8 mouse cellular contexts compared by ENCODE assay signal in genomic region chr3:87988068-87988467, GRCm38 (mm10). TPM values are rescaled to one million over a fixed set of nuclear protein-coding genes. Genes with fewer than 3 reads are reported as not detected.
DNase-seq lines count a peak whose midpoint lies in the region; ATAC-seq and TF ChIP-seq lines count a peak whose summit lies in the region.

No protein-coding gene starts in this region.

- no peaks in the 10 kb centered on the region for H3K36me3 ChIP-seq in embryonic facial prominence, embryonic 14.5 days (ENCODE audit: control insufficient read depth, insufficient read depth, low read length)
- no peaks in the 10 kb centered on the region for H3K36me3 ChIP-seq in neural tube, embryonic 13.5 days

- H3K9ac ChIP-seq in embryonic facial prominence, embryonic 14.5 days (ENCODE audit: low read depth, low read length) = peak overlapping the region; percentile 57
- H3K9ac ChIP-seq in neural tube, embryonic 13.5 days = peak overlapping the region; percentile 66

- intact Hi-C loops in left cerebral cortex, adult 2 months (cut with DNase I) = no loop called here
- intact Hi-C loops in left cerebral cortex, postnatal 10 days (cut with DNase I) = no loop called here

- no peak overlapping the region for H3K27ac ChIP-seq in left cerebral cortex, adult 2 months
- H3K27ac ChIP-seq in embryonic facial prominence, embryonic 14.5 days (replicated peaks; ENCODE audit: low read depth, low read length) = no peak overlapping the region
- peak overlapping the region; percentile 65 for H3K27ac ChIP-seq in neural tube, embryonic 13.5 days (replicated peaks)

- H3K27me3 ChIP-seq in embryonic facial prominence, embryonic 14.5 days (replicated peaks; ENCODE audit: control insufficient read depth, insufficient read depth, low read length) = peaks cover 43% of the 10 kb centered on the region
- H3K27me3 ChIP-seq in neural tube, embryonic 13.5 days = peaks cover 44% of the 10 kb centered on the region

- no peak for DNase-seq in left cerebral cortex, adult 2 months (ENCODE audit: extremely low spot score in 1 of 2, low spot score in 2 of 2)
- DNase-seq in left cerebral cortex, postnatal 10 days (ENCODE audit: extremely low spot score in 1 of 2, low spot score in 2 of 2) = no peak
- DNase-seq in embryonic facial prominence, embryonic 14.5 days (ENCODE audit: low spot score) = no peak
- peak; percentile 27 for DNase-seq in induced T-regulatory cell, adult 2 months (ENCODE audit: low read depth)
- no peak for DNase-seq in right cerebral cortex, postnatal 10 days (ENCODE audit: low spot score in 2 of 2)
- no peak for DNase-seq in urinary bladder, postnatal 14 days (ENCODE audit: low spot score)
- DNase-seq in embryo, embryonic 10.5 days (ENCODE audit: low spot score) = no peak

- H3K4me2 ChIP-seq in embryonic facial prominence, embryonic 14.5 days (ENCODE audit: low read depth, low read length) = peak overlapping the region; percentile 69
- peak overlapping the region; percentile 74 for H3K4me2 ChIP-seq in neural tube, embryonic 13.5 days

- H3K9me3 ChIP-seq in embryonic facial prominence, embryonic 14.5 days (ENCODE audit: control insufficient read depth, low read length) = no peaks in the 10 kb centered on the region
- H3K9me3 ChIP-seq in neural tube, embryonic 13.5 days = no peaks in the 10 kb centered on the region

- TF ChIP-seq CTCF in left cerebral cortex, adult 2 months (IDR thresholded peaks at IDR 0.05) = no peak

- no peak for ATAC-seq in embryonic facial prominence, embryonic 14.5 days (ENCODE audit: low read depth)
- peak; percentile 7; the same call in 1 of the 2 replicates for ATAC-seq in neural tube, embryonic 13.5 days (ENCODE audit: low read depth)

- peak overlapping the region; percentile 11; the same call in 1 of the 2 replicates for H3K4me3 ChIP-seq in left cerebral cortex, adult 2 months
- peak overlapping the region; percentile 43 for H3K4me3 ChIP-seq in embryonic facial prominence, embryonic 14.5 days (ENCODE audit: low read depth, low read length)
- H3K4me3 ChIP-seq in neural tube, embryonic 13.5 days = peak overlapping the region; percentile 34

- peaks cover 31% of the 10 kb centered on the region for H3K4me1 ChIP-seq in embryonic facial prominence, embryonic 14.5 days (ENCODE audit: control insufficient read depth, insufficient read depth, low read length)
- peaks cover 54% of the 10 kb centered on the region for H3K4me1 ChIP-seq in neural tube, embryonic 13.5 days (replicated peaks)

- 5% methylated on average over 15 of the region's 15 CpGs for WGBS in embryonic facial prominence, embryonic 14.5 days
- 9% methylated on average over 15 of the region's 15 CpGs for WGBS in neural tube, embryonic 13.5 days

RNA-seq across cellular contexts. Expression of gene Bcan, which starts 12.0 kb away (rescaled TPM):
- total RNA-seq in left cerebral cortex, adult 2 months (2021) = 100 to 1,000 TPM; 241 to 256 TPM
- total RNA-seq in left cerebral cortex, postnatal 10 days (2021) = 100 to 1,000 TPM; 262 to 273 TPM
- polyA plus RNA-seq in embryonic facial prominence, embryonic 14.5 days (2014; fragmentation: Nextera tagmentation; extraction: Ambion mirVana) = 0.63 and 1.1 TPM in 2 replicates
- 37.8 and 41.3 TPM in 2 replicates for polyA plus RNA-seq in neural tube, embryonic 13.5 days (2015; fragmentation: Nextera tagmentation; extraction: Ambion mirVana)

RNA-seq across cellular contexts. Expression of gene Nes, which starts 17.2 kb away (rescaled TPM):
- total RNA-seq in left cerebral cortex, adult 2 months (2021) = 1 to 10 TPM; 5.7 to 6.2 TPM
- 10 to 100 TPM in 1 of 2 experiments, 1 to 10 TPM in 1; 9.9 to 11.4 TPM for total RNA-seq in left cerebral cortex, postnatal 10 days (2021)
- 36.4 and 40.5 TPM in 2 replicates for polyA plus RNA-seq in embryonic facial prominence, embryonic 14.5 days (2014; fragmentation: Nextera tagmentation; extraction: Ambion mirVana)
- polyA plus RNA-seq in neural tube, embryonic 13.5 days (2015; fragmentation: Nextera tagmentation; extraction: Ambion mirVana) = 44.1 and 47.1 TPM in 2 replicates

RNA-seq across cellular contexts. Expression of gene Hapln2, which starts 39.3 kb away (rescaled TPM):
- 10 to 100 TPM; 11.3 to 13.5 TPM for total RNA-seq in left cerebral cortex, adult 2 months (2021)
- 1 to 10 TPM in 1 of 2 experiments, under 1 TPM in 1; 0.26 to 1.3 TPM for total RNA-seq in left cerebral cortex, postnatal 10 days (2021)
- polyA plus RNA-seq in embryonic facial prominence, embryonic 14.5 days (2014; fragmentation: Nextera tagmentation; extraction: Ambion mirVana) = not detected in 2 replicates
- 0.36 and 0.40 TPM in 2 replicates for polyA plus RNA-seq in neural tube, embryonic 13.5 days (2015; fragmentation: Nextera tagmentation; extraction: Ambion mirVana)

RNA-seq across cellular contexts. Expression of gene Crabp2, which starts 39.6 kb away (rescaled TPM):
- total RNA-seq in left cerebral cortex, adult 2 months (2021) = 1 to 10 TPM; 4.5 to 8.2 TPM
- 1 to 10 TPM; 4.9 to 5.7 TPM for total RNA-seq in left cerebral cortex, postnatal 10 days (2021)
- 145 and 175 TPM in 2 replicates for polyA plus RNA-seq in embryonic facial prominence, embryonic 14.5 days (2014; fragmentation: Nextera tagmentation; extraction: Ambion mirVana)
- 193 and 205 TPM in 2 replicates for polyA plus RNA-seq in neural tube, embryonic 13.5 days (2015; fragmentation: Nextera tagmentation; extraction: Ambion mirVana)

RNA-seq across cellular contexts. Expression of gene Gpatch4, which starts 54.8 kb away (rescaled TPM):
- total RNA-seq in left cerebral cortex, adult 2 months (2021) = 10 to 100 TPM; 17.5 to 19.1 TPM
- total RNA-seq in left cerebral cortex, postnatal 10 days (2021) = 10 to 100 TPM; 20.8 to 24.2 TPM
- 28.0 and 29.8 TPM in 2 replicates for polyA plus RNA-seq in embryonic facial prominence, embryonic 14.5 days (2014; fragmentation: Nextera tagmentation; extraction: Ambion mirVana)
- 29.5 and 30.3 TPM in 2 replicates for polyA plus RNA-seq in neural tube, embryonic 13.5 days (2015; fragmentation: Nextera tagmentation; extraction: Ambion mirVana)

Comparison
In these comparisons a context has a peak if more than half of its experiments do, and no peak if none do; other contexts are left out.
1. RNA of gene Hapln2, which starts 39.3 kb away (total RNA-seq): 11.3 to 13.5 TPM in left cerebral cortex, adult 2 months; 0.26 to 1.3 TPM in left cerebral cortex, postnatal 10 days; every median in the first group is over 4 times any median in the second.
2. Peak in every context shown above with its lines, with median percentiles within 50 percentile points of each other: H3K4me3 ChIP-seq.